Mouse (Mus musculus): ENCODE data around the gene Gpr21. TPM values are rescaled to one million over a fixed set of nuclear protein-coding genes. Genes with fewer than 3 reads are reported as not detected.
A peak's percentile ranks its signal among the peaks of the same experiment; 100 is the strongest.

Gene Gpr21
- polyA plus RNA-seq, 1 experiment from 2014 or later: 2.1 TPM

- H3K36me3 ChIP-seq (ENCODE audit: control insufficient read depth, insufficient read depth, low read length): peaks cover 3% of the 10 kb centered on the region; the same call in 1 of the 2 replicates
- H3K4me2 ChIP-seq: no peak overlapping the region
- 89% methylated on average over 4 of the region's 4 CpGs for WGBS
- no peak overlapping the region for H3K9ac ChIP-seq (ENCODE audit: low read length)
- no peak overlapping the region for H3K27ac ChIP-seq (ENCODE audit: low read depth, low read length)
- DNase-seq (ENCODE audit: low spot score, missing footprints) (no peak), ATAC-seq (ENCODE audit: low FRiP score) (no peak)
- H3K27me3 ChIP-seq (ENCODE audit: control insufficient read depth, insufficient read depth, low read length): no peaks in the 10 kb centered on the region
- H3K9me3 ChIP-seq (ENCODE audit: control insufficient read depth, low read length): no peaks in the 10 kb centered on the region
- H3K4me3 ChIP-seq (ENCODE audit: low read depth, low read length): no peak overlapping the region
- H3K4me1 ChIP-seq (ENCODE audit: control insufficient read depth, insufficient read depth, low read length): peaks cover 5% of the 10 kb centered on the region; the same call in 1 of the 2 replicates
Measured at GRCm38 (mm10) chr2:37511134-37511901, 4.8 kb upstream of the Gpr21 start.

GRCm38 (mm10) chr2:37516922-37517462 lies 860 bp downstream of the Gpr21 start:
- Histone ChIP-seq H3K36me3 (ENCODE audit: control insufficient read depth, insufficient read depth, low read length) (peaks cover 7% of the 10 kb centered on the region; the same call in 1 of the 2 replicates), H3K4me1 (ENCODE audit: control insufficient read depth, insufficient read depth, low read length) (peaks cover 7% of the 10 kb centered on the region; the same call in 1 of the 2 replicates), H3K27me3 (ENCODE audit: control insufficient read depth, insufficient read depth, low read length) (no peaks in the 10 kb centered on the region), H3K27ac (ENCODE audit: low read depth, low read length) (no peak overlapping the region), H3K9ac (ENCODE audit: low read length) (no peak overlapping the region), H3K4me2 (peak overlapping the region; percentile 19; the same call in 1 of the 2 replicates), H3K9me3 (ENCODE audit: control insufficient read depth, low read length) (no peaks in the 10 kb centered on the region), H3K4me3 (ENCODE audit: low read depth, low read length) (no peak overlapping the region)
- ATAC-seq (ENCODE audit: low FRiP score): peak; percentile 70; the same call in 1 of the 2 replicates
- DNase-seq (ENCODE audit: low spot score, missing footprints): no peak
- 39% methylated on average over 4 of the region's 4 CpGs for WGBS

- no peak for ATAC-seq (ENCODE audit: low FRiP score)
- H3K9ac ChIP-seq (ENCODE audit: low read length): no peak overlapping the region
- peaks cover 7% of the 10 kb centered on the region; the same call in 1 of the 2 replicates for H3K4me1 ChIP-seq (ENCODE audit: control insufficient read depth, insufficient read depth, low read length)
- no peak for DNase-seq (ENCODE audit: low spot score, missing footprints)
- no peak overlapping the region for H3K4me3 ChIP-seq (ENCODE audit: low read depth, low read length)
- no peak overlapping the region for H3K4me2 ChIP-seq
- WGBS: 91% methylated on average over 4 of the region's 4 CpGs
- H3K27ac ChIP-seq (ENCODE audit: low read depth, low read length): no peak overlapping the region
- no peaks in the 10 kb centered on the region for H3K9me3 ChIP-seq (ENCODE audit: control insufficient read depth, low read length)
- H3K27me3 ChIP-seq (ENCODE audit: control insufficient read depth, insufficient read depth, low read length): no peaks in the 10 kb centered on the region
- H3K36me3 ChIP-seq (ENCODE audit: control insufficient read depth, insufficient read depth, low read length): 0 out of 2 replicates have a peak, but pooled peaks cover 3% of the 10 kb centered on the region
Measured at GRCm38 (mm10) chr2:37518561-37519285, 2.6 kb downstream of the Gpr21 start.

- Histone ChIP-seq H3K4me1 (ENCODE audit: control insufficient read depth, insufficient read depth, low read length) (peaks cover 7% of the 10 kb centered on the region; the same call in 1 of the 2 replicates), H3K9ac (ENCODE audit: low read length) (no peak overlapping the region), H3K27ac (ENCODE audit: low read depth, low read length) (no peak overlapping the region), H3K27me3 (ENCODE audit: control insufficient read depth, insufficient read depth, low read length) (no peaks in the 10 kb centered on the region), H3K9me3 (ENCODE audit: control insufficient read depth, low read length) (no peaks in the 10 kb centered on the region), H3K4me2 (no peak overlapping the region), H3K4me3 (ENCODE audit: low read depth, low read length) (no peak overlapping the region), H3K36me3 (ENCODE audit: control insufficient read depth, insufficient read depth, low read length) (0 out of 2 replicates have a peak, but pooled peaks cover 3% of the 10 kb centered on the region)
- 90% methylated on average over 1 of the region's 1 CpGs for WGBS
- no peak for ATAC-seq (ENCODE audit: low FRiP score)
- DNase-seq (ENCODE audit: low spot score, missing footprints): no peak
Measured at GRCm38 (mm10) chr2:37519286-37519640, 3.1 kb downstream of the Gpr21 start.

- Histone ChIP-seq H3K36me3 (ENCODE audit: control insufficient read depth, insufficient read depth, low read length) (no peaks in the 10 kb centered on the region; the same call in 1 of the 2 replicates), H3K27ac (ENCODE audit: low read depth, low read length) (no peak overlapping the region), H3K4me1 (ENCODE audit: control insufficient read depth, insufficient read depth, low read length) (no peaks in the 10 kb centered on the region), H3K4me2 (no peak overlapping the region), H3K9me3 (ENCODE audit: control insufficient read depth, low read length) (no peaks in the 10 kb centered on the region), H3K4me3 (ENCODE audit: low read depth, low read length) (no peak overlapping the region), H3K27me3 (ENCODE audit: control insufficient read depth, insufficient read depth, low read length) (no peaks in the 10 kb centered on the region), H3K9ac (ENCODE audit: low read length) (no peak overlapping the region)
- DNase-seq (ENCODE audit: low spot score, missing footprints) (no peak), ATAC-seq (ENCODE audit: low FRiP score) (no peak)
Measured at GRCm38 (mm10) chr2:37527587-37527986, 11.5 kb downstream of the Gpr21 start.

GRCm38 (mm10) chr2:37529397-37529796 lies 13.3 kb downstream of the Gpr21 start:
- WGBS: 94% methylated on average over 2 of the region's 2 CpGs
- Histone ChIP-seq H3K4me1 (ENCODE audit: control insufficient read depth, insufficient read depth, low read length) (no peaks in the 10 kb centered on the region), H3K9ac (ENCODE audit: low read length) (no peak overlapping the region), H3K4me3 (ENCODE audit: low read depth, low read length) (no peak overlapping the region), H3K4me2 (no peak overlapping the region), H3K9me3 (ENCODE audit: control insufficient read depth, low read length) (no peaks in the 10 kb centered on the region), H3K27ac (ENCODE audit: low read depth, low read length) (no peak overlapping the region), H3K36me3 (ENCODE audit: control insufficient read depth, insufficient read depth, low read length) (no peaks in the 10 kb centered on the region; the same call in 1 of the 2 replicates), H3K27me3 (ENCODE audit: control insufficient read depth, insufficient read depth, low read length) (no peaks in the 10 kb centered on the region)
- DNase-seq (ENCODE audit: low spot score, missing footprints) (no peak), ATAC-seq (ENCODE audit: low FRiP score) (no peak)

- Histone ChIP-seq H3K9ac (ENCODE audit: low read length) (no peak overlapping the region), H3K27me3 (ENCODE audit: control insufficient read depth, insufficient read depth, low read length) (no peaks in the 10 kb centered on the region), H3K36me3 (ENCODE audit: control insufficient read depth, insufficient read depth, low read length) (no peaks in the 10 kb centered on the region; the same call in 1 of the 2 replicates), H3K4me3 (ENCODE audit: low read depth, low read length) (no peak overlapping the region), H3K27ac (ENCODE audit: low read depth, low read length) (no peak overlapping the region), H3K4me1 (ENCODE audit: control insufficient read depth, insufficient read depth, low read length) (no peaks in the 10 kb centered on the region), H3K4me2 (no peak overlapping the region), H3K9me3 (ENCODE audit: control insufficient read depth, low read length) (no peaks in the 10 kb centered on the region)
- DNase-seq (ENCODE audit: low spot score, missing footprints) (no peak), ATAC-seq (ENCODE audit: low FRiP score) (no peak)
- 87% methylated on average over 1 of the region's 1 CpGs for WGBS
Measured at GRCm38 (mm10) chr2:37530766-37531165, 14.6 kb downstream of the Gpr21 start.

- no peak for ATAC-seq (ENCODE audit: low FRiP score)
- Histone ChIP-seq H3K4me1 (ENCODE audit: control insufficient read depth, insufficient read depth, low read length) (no peaks in the 10 kb centered on the region), H3K9me3 (ENCODE audit: control insufficient read depth, low read length) (no peaks in the 10 kb centered on the region), H3K27ac (ENCODE audit: low read depth, low read length) (no peak overlapping the region), H3K4me3 (ENCODE audit: low read depth, low read length) (no peak overlapping the region), H3K27me3 (ENCODE audit: control insufficient read depth, insufficient read depth, low read length) (no peaks in the 10 kb centered on the region), H3K4me2 (no peak overlapping the region), H3K9ac (ENCODE audit: low read length) (no peak overlapping the region), H3K36me3 (ENCODE audit: control insufficient read depth, insufficient read depth, low read length) (no peaks in the 10 kb centered on the region; the same call in 1 of the 2 replicates)
- 78% methylated on average over 3 of the region's 3 CpGs for WGBS
- DNase-seq (ENCODE audit: low spot score, missing footprints): no peak
Measured at GRCm38 (mm10) chr2:37531639-37532038, 15.5 kb downstream of the Gpr21 start.
